Mouse (Mus musculus) heart, postnatal 14 days (tissue): ENCODE results near the gene Dyrk2. TPM values are rescaled to one million over a fixed set of nuclear protein-coding genes. Genes with fewer than 3 reads are reported as not detected.

Experiments used
- DNase-seq, 2 experiments: peaks; one replicate each; pipeline ENCODE4 v3.0.0; 2021 to 2022
- intact Hi-C: fragments of 180-260 bp; cut with DNase I; formaldehyde crosslinking; loops from one replicate; pipeline ENCODE4 v1.15.1; 2025
- total RNA-seq, 2 experiments: library from RNA; stranded (reverse); gene quantifications; 2 replicates each; pipeline ENCODE4 v1.2.3; 2021

Dyrk2 gene
- total RNA-seq, 2 experiments from 2014 or later = 57.4 to 62.8 TPM

- DNase-seq = no peak
- intact Hi-C loops = no loop called here
Observed at GRCm38 (mm10) chr10:118852554-118852953, 17.5 kb downstream of the Dyrk2 start.

- no peak for DNase-seq
- intact Hi-C loops = no loop called here
Observed at GRCm38 (mm10) chr10:118848501-118848900, 21.5 kb downstream of the Dyrk2 start.

- intact Hi-C loops = no loop called here
- no peak for DNase-seq
Observed at GRCm38 (mm10) chr10:118846991-118847545, 22.9 kb downstream of the Dyrk2 start.

GRCm38 (mm10) chr10:118840598-118840997 lies 29.4 kb downstream of the Dyrk2 start:
- DNase-seq = no peak
- intact Hi-C loops = no loop called here

- DNase-seq = no peak
- intact Hi-C loops = no loop called here
Observed at GRCm38 (mm10) chr10:118839343-118840141, 30.5 kb downstream of the Dyrk2 start.

- DNase-seq = no peak
- intact Hi-C loops = no loop called here
Observed at GRCm38 (mm10) chr10:118837636-118838035, 32.4 kb downstream of the Dyrk2 start.

- intact Hi-C loops = no loop called here
- DNase-seq = no peak
Observed at GRCm38 (mm10) chr10:118831190-118831589, 38.8 kb downstream of the Dyrk2 start.

- intact Hi-C loops = no loop called here
- DNase-seq = no peak
Observed at GRCm38 (mm10) chr10:118829641-118830040, 40.4 kb downstream of the Dyrk2 start.

- intact Hi-C loops = no loop called here
- DNase-seq = no peak
Observed at GRCm38 (mm10) chr10:118827116-118827515, 42.9 kb downstream of the Dyrk2 start.

GRCm38 (mm10) chr10:118824830-118825229 lies 45.2 kb downstream of the Dyrk2 start:
- DNase-seq = no peak
- intact Hi-C loops = no loop called here

- peak; percentile 19 to 30 for DNase-seq
- intact Hi-C loops = no loop called here
Observed at GRCm38 (mm10) chr10:118820901-118821300, 49.1 kb downstream of the Dyrk2 start.

- intact Hi-C loops = no loop called here
- DNase-seq = no peak
Observed at GRCm38 (mm10) chr10:118819846-118820245, 50.2 kb downstream of the Dyrk2 start.

- intact Hi-C loops = no loop called here
- DNase-seq = no peak
Observed at GRCm38 (mm10) chr10:118817089-118817488, 52.9 kb downstream of the Dyrk2 start.

GRCm38 (mm10) chr10:118811945-118812344 lies 58.1 kb downstream of the Dyrk2 start:
- intact Hi-C loops = no loop called here
- no peak for DNase-seq

- intact Hi-C loops = no loop called here
- DNase-seq = peak; percentile 23 to 50
Observed at GRCm38 (mm10) chr10:118810908-118811711, 58.9 kb downstream of the Dyrk2 start.
